Mouse (Mus musculus): Measurements from ENCODE around the gene Lsm4.

GRCm38 (mm10) chr8:70687576-70687975, 14.5 kb downstream of the Lsm4 start:
- TF ChIP-seq CTCF (IDR thresholded peaks at IDR 0.05; ENCODE audit: borderline replicate concordance, insufficient read depth, low read length) (no peak), POLR2A (IDR thresholded peaks at IDR 0.05; ENCODE audit: low read depth, low read length) (no peak)

Measured in embryonic fibroblast, embryonic 13.5 days (primary cell).